Mouse (Mus musculus) kidney, embryonic 14.5 days (tissue): ENCODE measurements at regions not wholly inside any gene's neighbourhood (a gene's known extent, or its start where the extent isn't known, plus 50 kb on each side); places are given as distances from the start of the nearest gene placed in this dataset.

Source experiments
- ATAC-seq: fragments of 200-750 bp; cut with Nextera tagmentation; 2 replicates; pipeline ENCODE4 v1.8.0; 2017; ENCODE audit warnings: moderate number of reproducible peaks, mild to moderate bottlenecking, moderate TSS enrichment, moderate library complexity; ENCODE audit not compliant: low FRiP score, low TSS enrichment
- H3K27ac ChIP-seq: fragments of 300-500 bp; sonication (generic); 2 replicates; pipeline ENCODE4 v1.5.1; 2014; ENCODE audit warnings: low read depth, mild to moderate bottlenecking, low read length, moderate library complexity, mixed read lengths
- H3K27me3 ChIP-seq: fragments of 300-500 bp; sonication (generic); 2 replicates; pipeline ENCODE4 v1.6.1; 2014; ENCODE audit warnings: mild to moderate bottlenecking, low read length; ENCODE audit not compliant: control insufficient read depth, insufficient read depth
- H3K36me3 ChIP-seq: fragments of 300-500 bp; sonication (generic); 2 replicates; pipeline ENCODE4 v1.6.1; 2014; ENCODE audit warnings: low read length, mixed read lengths; ENCODE audit not compliant: control insufficient read depth, insufficient read depth
- H3K4me1 ChIP-seq: fragments of 300-500 bp; sonication (generic); 2 replicates; pipeline ENCODE4 v1.6.1; 2014; ENCODE audit warnings: low read length, mixed read lengths; ENCODE audit not compliant: control insufficient read depth, insufficient read depth
- H3K4me2 ChIP-seq: fragments of 300-500 bp; sonication (generic); replicated peaks from 2 replicates; pipeline ENCODE4 v1.6.1; 2014; ENCODE audit warnings: low read depth, mild to moderate bottlenecking, low read length
- H3K4me3 ChIP-seq: fragments of 300-500 bp; sonication (generic); 2 replicates; pipeline ENCODE4 v1.5.1; 2014; ENCODE audit warnings: mild to moderate bottlenecking, low read length
- H3K9ac ChIP-seq: fragments of 300-500 bp; sonication (generic); 2 replicates; pipeline ENCODE4 v1.6.1; 2014; ENCODE audit warnings: low read depth, mild to moderate bottlenecking, low read length, moderate library complexity
- H3K9me3 ChIP-seq: fragments of 300-500 bp; sonication (generic); 2 replicates; pipeline ENCODE4 v1.6.1; 2016; ENCODE audit warnings: low read length; ENCODE audit not compliant: control insufficient read depth
- WGBS: fragments of 180-500 bp; shearing (Covaris S2); extraction: QIAGEN DNeasy Blood & Tissue Kit; methylation state at CpG from one replicate; pipeline ENCODE4 v1.1.7; 2014; 5-methylcytosine and 5-hydroxymethylcytosine counted together

DNA sequence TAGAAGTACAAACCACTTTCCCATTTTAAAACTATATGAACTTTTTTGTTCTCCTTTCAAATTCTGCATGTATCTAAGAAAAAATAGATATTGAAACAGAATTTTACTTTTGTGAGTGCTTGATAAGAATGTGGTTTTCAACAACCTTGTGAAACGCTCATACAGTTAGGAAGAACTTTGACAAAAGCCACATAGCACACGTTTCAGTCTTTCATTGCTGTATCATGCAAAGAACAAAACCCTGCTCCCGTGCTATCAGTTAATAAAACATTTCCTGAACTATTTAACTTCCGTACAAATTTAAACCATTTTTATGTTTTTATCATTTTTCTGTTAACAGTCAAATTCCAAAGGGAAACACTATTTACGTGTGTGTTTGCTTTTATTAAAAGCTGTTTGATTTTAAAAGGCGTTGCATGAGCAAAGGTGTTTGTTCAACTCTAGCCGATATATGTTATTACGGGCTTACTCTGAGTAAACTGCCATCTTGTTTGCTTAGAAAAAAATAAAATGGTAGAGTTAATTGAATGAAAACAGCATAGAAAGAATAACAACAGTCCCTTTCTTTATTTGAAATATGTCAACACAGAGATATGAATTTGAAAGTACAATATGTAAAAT, 471.8 kb upstream of the Klhl1 start:
- Histone ChIP-seq H3K9ac (no peak overlapping the region), H3K4me2 (no peak overlapping the region), H3K4me1 (no peaks in the 10 kb centered on the region), H3K4me3 (no peak overlapping the region), H3K27me3 (no peaks in the 10 kb centered on the region), H3K27ac (no peak overlapping the region), H3K36me3 (no peaks in the 10 kb centered on the region), H3K9me3 (no peaks in the 10 kb centered on the region)
- WGBS = 84% methylated on average over 8 of the region's 8 CpGs
- no peak for ATAC-seq

DNA sequence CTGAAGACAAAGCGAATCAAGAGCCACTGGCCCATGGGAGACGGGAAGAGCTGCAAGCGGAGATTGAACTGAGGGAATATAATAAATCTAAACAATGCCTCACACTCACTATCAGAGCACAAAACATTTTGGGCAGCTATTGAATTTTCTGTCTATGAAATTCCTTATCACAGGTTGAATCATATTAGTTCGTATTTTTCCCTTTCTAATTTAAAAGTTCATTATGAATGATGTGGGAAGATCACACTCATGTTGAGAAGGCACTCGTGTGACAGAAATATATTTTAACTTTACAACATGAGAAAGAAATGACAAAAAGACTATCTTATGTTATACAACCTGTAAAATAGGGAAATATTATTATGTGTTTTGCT, 444.2 kb upstream of the Klhl1 start:
- 82% methylated on average over 5 of the region's 5 CpGs for WGBS
- ATAC-seq = no peak
- H3K9me3 ChIP-seq = no peaks in the 10 kb centered on the region

DNA sequence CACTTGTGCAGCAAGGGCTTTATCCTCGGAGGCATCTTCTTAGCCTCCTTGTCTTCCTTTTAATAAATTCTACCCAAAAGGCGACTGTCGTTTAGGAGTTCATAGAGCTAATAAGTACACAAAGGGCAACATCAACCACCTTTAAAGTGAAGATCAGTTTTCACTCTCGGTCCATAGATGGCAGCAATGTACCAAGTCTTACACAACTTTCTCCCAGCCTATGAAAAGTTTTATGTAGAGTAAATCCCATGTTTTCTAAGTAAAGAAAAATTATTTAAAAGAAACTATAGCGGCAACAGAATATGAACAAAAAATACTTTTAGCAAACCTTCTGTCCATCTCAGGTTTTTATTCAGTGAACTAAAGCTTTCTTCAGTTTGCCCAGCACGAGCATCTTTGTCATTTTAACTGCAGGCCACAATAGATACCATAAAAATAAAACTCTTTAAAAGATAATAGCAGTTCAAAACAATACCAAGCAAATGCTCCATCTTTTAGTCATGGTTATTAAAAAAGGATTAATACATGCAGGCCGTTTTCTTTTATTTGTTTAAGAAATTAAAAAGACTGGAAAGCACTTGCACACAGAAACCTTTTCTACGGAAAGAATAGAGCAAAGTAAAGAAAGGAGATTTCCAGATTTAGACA, 443.6 kb upstream of the Klhl1 start:
- ATAC-seq = no peak
- Histone ChIP-seq H3K9me3 (no peaks in the 10 kb centered on the region), H3K27me3 (no peaks in the 10 kb centered on the region), H3K9ac (no peak overlapping the region), H3K4me3 (no peak overlapping the region), H3K4me1 (no peaks in the 10 kb centered on the region), H3K27ac (no peak overlapping the region), H3K36me3 (no peaks in the 10 kb centered on the region), H3K4me2 (no peak overlapping the region)
- WGBS = 34% methylated on average over 8 of the region's 8 CpGs

More for the DNA sequence above, 444.2 kb upstream of the Klhl1 start:
- Histone ChIP-seq H3K9ac (no peak overlapping the region), H3K27ac (no peak overlapping the region), H3K4me3 (no peak overlapping the region), H3K27me3 (no peaks in the 10 kb centered on the region), H3K4me1 (no peaks in the 10 kb centered on the region), H3K36me3 (no peaks in the 10 kb centered on the region), H3K4me2 (no peak overlapping the region)

DNA sequence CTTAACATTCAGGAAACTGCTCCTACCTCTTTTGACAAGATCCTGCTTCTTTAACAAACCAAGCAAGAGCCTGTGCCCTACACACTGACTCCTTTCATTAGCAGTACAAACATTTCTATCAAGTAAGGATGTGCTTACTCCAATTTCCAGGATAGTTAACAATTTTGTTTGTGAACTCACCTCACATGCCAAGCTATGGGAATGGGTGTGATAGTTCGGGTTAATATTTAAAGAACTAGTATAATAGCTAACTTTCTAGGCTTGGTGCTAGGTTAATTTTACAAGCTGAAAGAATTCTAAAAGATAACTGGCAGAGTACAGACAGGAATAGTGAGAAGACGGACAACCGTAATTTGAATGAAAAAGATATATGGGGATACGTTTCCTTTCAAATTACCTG, 437.2 kb upstream of the Klhl1 start:
- H3K9me3 ChIP-seq = no peaks in the 10 kb centered on the region
- H3K4me3 ChIP-seq = no peak overlapping the region
- H3K27me3 ChIP-seq = no peaks in the 10 kb centered on the region
- H3K36me3 ChIP-seq = no peaks in the 10 kb centered on the region
- ATAC-seq = no peak
- H3K27ac ChIP-seq = no peak overlapping the region
- no peaks in the 10 kb centered on the region for H3K4me1 ChIP-seq
- 80% methylated on average over 4 of the region's 4 CpGs for WGBS
- no peak overlapping the region for H3K4me2 ChIP-seq
- H3K9ac ChIP-seq = no peak overlapping the region

DNA sequence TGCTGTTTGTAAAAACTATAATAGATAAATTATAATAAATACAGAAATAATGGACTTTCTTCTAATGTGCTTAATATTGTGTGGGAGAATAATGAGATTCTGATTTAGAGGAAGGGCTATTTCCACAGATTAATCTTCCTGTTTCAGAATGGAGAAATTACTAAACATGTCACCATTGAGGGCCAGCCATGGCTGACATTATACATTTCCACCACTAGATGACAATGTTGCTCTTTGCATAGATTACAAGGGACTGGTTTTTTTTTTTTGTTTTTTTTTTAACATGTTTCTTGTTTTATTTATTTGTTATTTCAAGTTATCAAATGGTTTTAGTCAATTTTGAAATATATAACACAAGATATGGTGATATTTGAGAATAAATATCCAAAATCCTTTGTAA, 435.6 kb upstream of the Klhl1 start:
- Histone ChIP-seq H3K27ac (no peak overlapping the region), H3K9ac (no peak overlapping the region), H3K4me2 (no peak overlapping the region), H3K27me3 (no peaks in the 10 kb centered on the region), H3K36me3 (no peaks in the 10 kb centered on the region), H3K4me3 (no peak overlapping the region), H3K9me3 (no peaks in the 10 kb centered on the region), H3K4me1 (no peaks in the 10 kb centered on the region)
- no peak for ATAC-seq

DNA sequence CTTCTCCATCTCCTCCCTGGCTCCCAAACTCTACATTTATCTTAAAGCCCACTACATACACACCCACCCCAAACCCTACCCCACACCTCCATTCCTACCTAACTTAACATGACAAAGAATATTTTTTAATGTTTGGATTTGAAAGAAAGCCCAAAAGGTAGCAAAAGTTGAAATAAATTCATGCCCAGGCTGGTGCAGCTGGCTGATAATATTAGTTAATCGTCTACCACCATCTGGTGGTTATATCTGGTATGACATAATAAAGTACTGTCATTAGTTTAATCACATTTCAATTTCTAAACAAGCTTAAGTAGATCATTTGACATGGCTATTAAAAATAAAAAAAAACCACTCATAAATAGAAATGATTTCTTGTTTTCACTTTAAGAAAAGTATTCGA, 389.8 kb upstream of the Klhl1 start:
- Histone ChIP-seq H3K4me2 (no peak overlapping the region), H3K9me3 (no peaks in the 10 kb centered on the region), H3K4me3 (no peak overlapping the region), H3K4me1 (no peaks in the 10 kb centered on the region), H3K9ac (no peak overlapping the region), H3K27me3 (no peaks in the 10 kb centered on the region), H3K27ac (no peak overlapping the region), H3K36me3 (no peaks in the 10 kb centered on the region)
- no peak for ATAC-seq
- WGBS = 4% methylated on average over 2 of the region's 2 CpGs

DNA sequence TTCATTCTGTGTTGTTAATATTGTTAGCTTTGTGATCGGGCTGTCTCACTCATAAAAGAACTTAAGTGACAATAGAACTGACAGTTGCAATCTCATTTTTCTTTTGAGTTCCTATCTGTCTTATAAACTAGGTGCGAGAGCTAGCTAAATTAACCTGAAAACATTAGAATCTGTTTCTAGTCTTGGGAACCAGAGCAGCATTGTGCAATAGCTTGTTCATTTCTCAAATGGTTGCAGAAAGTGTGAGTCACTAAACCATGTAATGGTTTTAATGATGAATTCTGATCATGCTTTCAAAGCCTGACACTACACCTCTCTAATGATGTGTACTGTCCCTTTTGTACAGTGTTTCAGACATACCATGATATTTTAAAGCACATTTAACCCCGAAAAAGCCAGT, 360.8 kb upstream of the Klhl1 start:
- H3K27me3 ChIP-seq = no peaks in the 10 kb centered on the region
- no peaks in the 10 kb centered on the region for H3K9me3 ChIP-seq
- no peak overlapping the region for H3K4me3 ChIP-seq
- no peaks in the 10 kb centered on the region for H3K4me1 ChIP-seq
- 81% methylated on average over 3 of the region's 3 CpGs for WGBS
- no peak overlapping the region for H3K4me2 ChIP-seq
- no peak overlapping the region for H3K9ac ChIP-seq
- H3K27ac ChIP-seq = no peak overlapping the region
- ATAC-seq = no peak
- H3K36me3 ChIP-seq = no peaks in the 10 kb centered on the region

DNA sequence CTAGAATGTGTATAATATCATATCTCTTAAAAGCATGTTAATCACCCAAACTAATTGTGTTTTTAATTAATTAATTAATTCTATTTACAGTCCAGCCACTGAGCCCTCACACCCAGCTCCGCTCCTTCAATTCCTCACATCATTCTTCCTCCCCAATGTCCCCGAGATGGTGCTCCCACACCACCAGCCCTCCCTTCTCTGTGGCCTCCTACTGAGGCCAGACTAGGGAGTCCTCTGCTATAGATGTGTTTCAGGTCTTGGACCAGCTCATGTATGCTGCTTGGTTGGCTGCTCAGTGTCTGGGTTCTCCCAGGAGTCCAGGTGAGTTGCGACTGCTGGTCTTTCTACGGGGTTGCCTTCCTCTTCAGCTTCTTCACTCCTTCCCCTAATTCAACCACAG, 353.1 kb upstream of the Klhl1 start:
- Histone ChIP-seq H3K9ac (no peak overlapping the region), H3K4me1 (no peaks in the 10 kb centered on the region), H3K27ac (no peak overlapping the region), H3K9me3 (no peaks in the 10 kb centered on the region), H3K27me3 (no peaks in the 10 kb centered on the region), H3K36me3 (no peaks in the 10 kb centered on the region), H3K4me3 (no peak overlapping the region), H3K4me2 (no peak overlapping the region)
- 90% methylated on average over 4 of the region's 4 CpGs for WGBS
- no peak for ATAC-seq

DNA sequence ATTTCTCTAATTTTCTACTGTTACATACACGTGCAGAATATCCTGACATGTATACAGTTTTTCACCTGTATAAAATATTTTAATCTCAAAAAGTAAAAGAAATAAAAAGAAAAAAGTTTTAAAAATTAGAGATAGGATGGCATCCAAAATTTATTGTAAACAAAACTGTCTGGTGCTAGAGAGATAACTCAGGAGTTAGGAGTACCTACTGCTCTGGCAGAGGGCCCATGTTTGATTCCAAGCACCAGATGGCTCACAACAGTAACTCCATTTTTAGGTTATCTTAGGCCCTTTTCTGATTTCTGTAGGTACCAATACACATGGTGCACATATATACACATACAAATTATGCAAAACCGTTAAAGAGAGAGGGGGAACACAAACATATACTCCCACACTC, 320.0 kb upstream of the Klhl1 start:
- no peaks in the 10 kb centered on the region for H3K36me3 ChIP-seq
- no peak overlapping the region for H3K4me2 ChIP-seq
- WGBS = 77% methylated on average over 2 of the region's 2 CpGs
- H3K27ac ChIP-seq = no peak overlapping the region
- no peak overlapping the region for H3K4me3 ChIP-seq
- H3K9ac ChIP-seq = no peak overlapping the region
- no peaks in the 10 kb centered on the region for H3K4me1 ChIP-seq
- no peak for ATAC-seq
- H3K9me3 ChIP-seq = no peaks in the 10 kb centered on the region
- H3K27me3 ChIP-seq = no peaks in the 10 kb centered on the region
